Mouse (Mus musculus): ENCODE data around the gene Aldh1a1. TPM values are rescaled to one million over a fixed set of nuclear protein-coding genes. Genes with fewer than 3 reads are reported as not detected.
A peak's percentile ranks its signal among the peaks of the same experiment; 100 is the strongest.

Gene Aldh1a1
- polyA plus RNA-seq, 1 experiment from 2014 or later, result 0.36 TPM

DNA sequence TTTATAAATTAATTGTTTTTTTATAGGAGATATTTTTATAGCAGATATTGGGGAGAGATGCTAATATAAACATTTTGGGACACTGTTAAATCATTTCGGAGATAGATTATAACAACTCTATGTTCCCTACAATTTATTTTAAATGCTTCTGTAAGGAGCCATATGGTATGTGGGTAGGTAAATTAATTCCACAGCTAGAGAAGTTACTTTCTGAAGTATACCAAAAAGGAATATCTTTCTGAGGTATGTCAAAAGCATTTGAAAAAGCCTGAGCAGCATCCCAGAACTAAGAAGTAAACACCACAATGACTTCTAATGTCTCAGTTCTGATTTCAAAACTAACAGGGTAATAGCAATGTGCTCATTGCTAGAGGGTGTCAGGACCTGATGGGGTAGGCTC lies 49.4 kb downstream of the Aldh1a1 start:
- WGBS, result 98% methylated on average over 1 of the region's 1 CpGs
- Histone ChIP-seq H3K27ac (ENCODE audit: low read depth, low read length) (no peak overlapping the region), H3K4me1 (ENCODE audit: control insufficient read depth, insufficient read depth, low read length) (no peaks in the 10 kb centered on the region), H3K27me3 (replicated peaks; ENCODE audit: control insufficient read depth, insufficient read depth, low read length) (no peaks in the 10 kb centered on the region), H3K9ac (ENCODE audit: low read length) (no peak overlapping the region), H3K4me3 (ENCODE audit: low read depth, low read length) (no peak overlapping the region), H3K9me3 (replicated peaks; ENCODE audit: control insufficient read depth, low read length) (no peaks in the 10 kb centered on the region), H3K4me2 (ENCODE audit: low read length) (no peak overlapping the region), H3K36me3 (ENCODE audit: control insufficient read depth, insufficient read depth, low read length) (no peaks in the 10 kb centered on the region)
- ATAC-seq (no peak), DNase-seq (ENCODE audit: low spot score) (no peak)

DNA sequence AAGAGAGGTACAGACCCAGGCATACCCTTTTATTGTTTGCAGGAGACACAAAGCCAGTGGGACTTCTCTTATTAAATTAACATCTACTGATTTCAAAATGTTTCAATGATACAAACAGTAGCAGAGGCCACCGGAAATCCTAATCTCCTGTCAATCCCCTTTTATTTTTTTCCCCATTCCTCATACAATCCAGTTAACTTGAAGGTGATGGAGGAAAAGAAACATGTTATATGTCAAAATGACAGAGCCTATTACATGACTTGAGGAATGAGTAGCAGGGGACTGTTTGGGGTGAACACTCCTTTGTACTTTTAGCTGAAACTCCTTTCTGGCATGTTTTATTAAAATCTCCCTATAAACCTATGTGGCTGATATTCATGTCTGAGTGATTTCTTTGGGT lies 51.3 kb downstream of the Aldh1a1 start:
- H3K27ac ChIP-seq (ENCODE audit: low read depth, low read length), result no peak overlapping the region
- no peak for ATAC-seq
- no peaks in the 10 kb centered on the region for H3K36me3 ChIP-seq (ENCODE audit: control insufficient read depth, insufficient read depth, low read length)
- H3K4me2 ChIP-seq (ENCODE audit: low read length), result no peak overlapping the region
- no peak for DNase-seq (ENCODE audit: low spot score)
- H3K27me3 ChIP-seq (replicated peaks; ENCODE audit: control insufficient read depth, insufficient read depth, low read length), result no peaks in the 10 kb centered on the region
- 14% methylated on average over 1 of the region's 1 CpGs for WGBS
- H3K4me1 ChIP-seq (ENCODE audit: control insufficient read depth, insufficient read depth, low read length), result no peaks in the 10 kb centered on the region
- H3K9ac ChIP-seq (ENCODE audit: low read length), result no peak overlapping the region
- H3K4me3 ChIP-seq (ENCODE audit: low read depth, low read length), result no peak overlapping the region
- H3K9me3 ChIP-seq (replicated peaks; ENCODE audit: control insufficient read depth, low read length), result no peaks in the 10 kb centered on the region

DNA sequence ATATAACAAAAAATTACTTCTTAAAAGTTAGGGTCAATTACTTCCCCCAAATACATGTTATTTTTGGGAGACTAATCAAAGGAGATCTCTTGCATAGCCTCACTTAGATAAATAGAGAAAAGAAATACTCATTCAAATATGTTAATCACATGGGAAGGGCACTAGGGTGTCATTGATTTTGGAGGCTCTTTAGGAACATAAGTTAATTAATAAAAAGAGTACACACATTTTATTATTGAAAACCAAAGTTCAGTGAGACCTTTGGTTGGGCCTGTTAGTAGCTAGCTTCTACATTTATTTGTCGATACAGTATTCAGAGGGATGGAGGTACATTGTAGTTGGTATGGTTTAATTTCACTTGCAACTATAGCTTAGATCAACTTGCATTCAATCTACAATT lies 52.4 kb downstream of the Aldh1a1 start:
- Histone ChIP-seq H3K36me3 (ENCODE audit: control insufficient read depth, insufficient read depth, low read length) (no peaks in the 10 kb centered on the region), H3K9ac (ENCODE audit: low read length) (no peak overlapping the region), H3K4me1 (ENCODE audit: control insufficient read depth, insufficient read depth, low read length) (no peaks in the 10 kb centered on the region), H3K9me3 (replicated peaks; ENCODE audit: control insufficient read depth, low read length) (no peaks in the 10 kb centered on the region), H3K27ac (ENCODE audit: low read depth, low read length) (no peak overlapping the region), H3K4me2 (ENCODE audit: low read length) (no peak overlapping the region), H3K27me3 (replicated peaks; ENCODE audit: control insufficient read depth, insufficient read depth, low read length) (no peaks in the 10 kb centered on the region), H3K4me3 (ENCODE audit: low read depth, low read length) (no peak overlapping the region)
- no peak for ATAC-seq
- no peak for DNase-seq (ENCODE audit: low spot score)
- WGBS, result 89% methylated on average over 1 of the region's 1 CpGs

DNA sequence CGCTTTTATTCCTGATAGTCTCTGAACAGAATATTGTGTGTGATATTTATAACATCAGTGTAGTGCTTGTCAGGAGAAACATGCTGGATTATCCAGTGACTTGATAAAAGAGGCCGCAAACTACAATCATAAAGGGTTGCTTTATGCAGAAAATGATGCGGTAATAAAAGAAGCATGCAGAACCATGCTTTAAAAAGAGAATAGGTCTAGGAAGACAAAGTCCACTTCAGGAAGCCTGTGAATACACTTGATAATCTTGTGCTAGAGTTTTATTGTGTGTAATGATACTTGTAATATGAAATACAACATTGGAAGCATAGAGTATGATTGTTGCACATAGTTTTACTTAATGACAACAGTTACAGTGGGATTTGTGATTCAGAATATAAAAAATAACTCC lies 54.5 kb downstream of the Aldh1a1 start:
- 84% methylated on average over 3 of the region's 3 CpGs for WGBS
- Histone ChIP-seq H3K27me3 (replicated peaks; ENCODE audit: control insufficient read depth, insufficient read depth, low read length) (no peaks in the 10 kb centered on the region), H3K36me3 (ENCODE audit: control insufficient read depth, insufficient read depth, low read length) (no peaks in the 10 kb centered on the region), H3K27ac (ENCODE audit: low read depth, low read length) (no peak overlapping the region), H3K4me1 (ENCODE audit: control insufficient read depth, insufficient read depth, low read length) (no peaks in the 10 kb centered on the region), H3K4me3 (ENCODE audit: low read depth, low read length) (no peak overlapping the region), H3K9me3 (replicated peaks; ENCODE audit: control insufficient read depth, low read length) (no peaks in the 10 kb centered on the region), H3K9ac (ENCODE audit: low read length) (no peak overlapping the region), H3K4me2 (ENCODE audit: low read length) (no peak overlapping the region)
- DNase-seq (ENCODE audit: low spot score) (no peak), ATAC-seq (no peak)

DNA sequence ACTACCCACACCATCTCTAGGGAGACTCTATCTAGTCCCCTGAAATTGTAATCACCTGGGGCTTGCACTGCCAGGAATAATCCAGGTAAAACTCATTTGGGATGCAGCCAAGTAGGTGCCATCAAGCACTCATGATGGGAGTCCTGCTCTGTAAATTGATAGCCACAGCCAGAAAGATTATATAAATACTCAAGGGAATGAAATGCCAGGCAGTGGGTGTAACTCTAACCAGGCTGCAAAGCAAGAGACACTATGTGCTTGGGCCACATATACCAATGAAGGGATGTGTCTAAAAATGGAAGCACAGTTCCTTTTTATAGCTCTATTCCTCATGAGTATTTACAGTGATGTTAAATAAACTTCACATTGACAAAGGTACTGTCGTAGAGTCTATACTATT lies 56.9 kb downstream of the Aldh1a1 start:
- H3K4me2 ChIP-seq (ENCODE audit: low read length), result no peak overlapping the region
- ATAC-seq (no peak), DNase-seq (ENCODE audit: low spot score) (no peak)
- H3K27ac ChIP-seq (ENCODE audit: low read depth, low read length), result no peak overlapping the region
- 97% methylated on average over 1 of the region's 1 CpGs for WGBS
- no peaks in the 10 kb centered on the region for H3K27me3 ChIP-seq (replicated peaks; ENCODE audit: control insufficient read depth, insufficient read depth, low read length)
- H3K9me3 ChIP-seq (replicated peaks; ENCODE audit: control insufficient read depth, low read length), result no peaks in the 10 kb centered on the region
- H3K4me3 ChIP-seq (ENCODE audit: low read depth, low read length), result no peak overlapping the region
- H3K9ac ChIP-seq (ENCODE audit: low read length), result no peak overlapping the region
- no peaks in the 10 kb centered on the region for H3K4me1 ChIP-seq (ENCODE audit: control insufficient read depth, insufficient read depth, low read length)
- H3K36me3 ChIP-seq (ENCODE audit: control insufficient read depth, insufficient read depth, low read length), result no peaks in the 10 kb centered on the region

DNA sequence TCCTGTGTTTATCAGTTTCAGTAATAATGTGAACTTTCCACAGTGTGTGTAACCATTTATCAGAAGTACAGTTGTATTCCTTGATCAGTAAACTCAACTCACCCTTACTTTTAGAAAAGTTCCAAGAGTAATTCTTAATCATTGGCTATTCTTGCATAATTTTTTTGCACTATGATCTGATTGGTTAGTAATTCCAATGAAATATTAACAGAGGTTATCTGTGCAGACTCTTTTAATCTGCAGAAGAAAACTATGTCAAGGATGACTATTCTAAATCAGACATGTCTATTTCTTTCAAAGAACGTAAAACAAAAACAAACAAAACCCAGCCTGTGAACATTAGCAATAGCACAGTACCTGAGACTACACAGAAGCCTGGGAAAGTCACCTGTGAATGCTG lies 62.9 kb downstream of the Aldh1a1 start:
- H3K4me3 ChIP-seq (ENCODE audit: low read depth, low read length), result no peak overlapping the region
- no peak overlapping the region for H3K27ac ChIP-seq (ENCODE audit: low read depth, low read length)
- H3K9ac ChIP-seq (ENCODE audit: low read length), result no peak overlapping the region
- no peaks in the 10 kb centered on the region for H3K36me3 ChIP-seq (ENCODE audit: control insufficient read depth, insufficient read depth, low read length)
- ATAC-seq (no peak), DNase-seq (ENCODE audit: low spot score) (no peak)
- H3K9me3 ChIP-seq (replicated peaks; ENCODE audit: control insufficient read depth, low read length), result no peaks in the 10 kb centered on the region
- no peaks in the 10 kb centered on the region for H3K4me1 ChIP-seq (ENCODE audit: control insufficient read depth, insufficient read depth, low read length)
- no peaks in the 10 kb centered on the region for H3K27me3 ChIP-seq (replicated peaks; ENCODE audit: control insufficient read depth, insufficient read depth, low read length)
- H3K4me2 ChIP-seq (ENCODE audit: low read length), result no peak overlapping the region
- 93% methylated on average over 1 of the region's 1 CpGs for WGBS

DNA sequence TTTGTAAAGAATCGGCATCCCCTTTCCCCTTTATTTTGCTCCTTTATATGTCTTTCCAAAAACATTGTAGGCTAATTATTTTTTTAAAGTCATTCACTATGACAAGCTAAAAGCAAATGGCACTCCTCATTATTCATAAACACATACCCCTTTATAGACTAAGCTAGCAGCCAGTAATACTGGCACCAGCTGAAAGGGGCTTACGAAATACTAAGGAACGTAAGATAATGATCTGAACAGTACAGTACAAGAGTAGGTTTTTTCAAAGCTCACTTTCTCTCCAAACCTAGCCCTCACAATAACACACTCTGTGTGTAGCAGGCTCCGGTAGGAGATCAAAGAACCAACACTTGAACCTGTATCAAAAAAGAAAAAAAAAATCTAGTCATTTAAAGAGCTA lies 64.7 kb downstream of the Aldh1a1 start:
- H3K36me3 ChIP-seq (ENCODE audit: control insufficient read depth, insufficient read depth, low read length), result no peaks in the 10 kb centered on the region
- peak; percentile 82; the same call in 1 of the 2 replicates for ATAC-seq
- 29% methylated on average over 4 of the region's 4 CpGs for WGBS

DNA sequence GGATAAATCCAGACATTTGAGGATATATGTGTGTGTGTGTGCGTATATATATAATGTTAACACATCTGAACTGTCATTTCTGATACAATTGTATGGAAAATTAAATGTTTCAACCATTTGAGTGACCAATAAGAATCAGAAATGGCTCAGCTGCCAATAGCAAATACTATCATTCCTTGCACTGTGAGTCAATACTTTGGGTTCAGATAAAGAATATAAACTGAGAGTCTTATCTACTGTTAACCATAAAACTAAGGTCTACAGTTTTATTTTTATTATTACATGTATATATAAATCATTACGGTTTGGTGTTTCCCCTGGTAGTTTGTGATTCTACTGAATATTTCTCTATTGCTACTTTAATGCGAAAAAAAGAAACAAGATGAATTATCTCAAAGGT lies 65.6 kb downstream of the Aldh1a1 start:
- 87% methylated on average over 3 of the region's 3 CpGs for whole genome bisulfite sequencing
- Histone ChIP-seq H3K4me3 (ENCODE audit: low read depth, low read length) (no peak overlapping the region), H3K27ac (ENCODE audit: low read depth, low read length) (no peak overlapping the region), H3K4me2 (ENCODE audit: low read length) (no peak overlapping the region), H3K9ac (ENCODE audit: low read length) (no peak overlapping the region), H3K36me3 (ENCODE audit: control insufficient read depth, insufficient read depth, low read length) (no peaks in the 10 kb centered on the region), H3K27me3 (replicated peaks; ENCODE audit: control insufficient read depth, insufficient read depth, low read length) (no peaks in the 10 kb centered on the region), H3K9me3 (replicated peaks; ENCODE audit: control insufficient read depth, low read length) (no peaks in the 10 kb centered on the region), H3K4me1 (ENCODE audit: control insufficient read depth, insufficient read depth, low read length) (no peaks in the 10 kb centered on the region)
- no peak for DNase-seq (ENCODE audit: low spot score)
- no peak for ATAC-seq

More for the DNA sequence above, 64.7 kb downstream of the Aldh1a1 start:
- H3K27me3 ChIP-seq (replicated peaks; ENCODE audit: control insufficient read depth, insufficient read depth, low read length), result no peaks in the 10 kb centered on the region
- H3K4me3 ChIP-seq (ENCODE audit: low read depth, low read length), result no peak overlapping the region
- H3K9ac ChIP-seq (ENCODE audit: low read length), result no peak overlapping the region
- H3K4me1 ChIP-seq (ENCODE audit: control insufficient read depth, insufficient read depth, low read length), result no peaks in the 10 kb centered on the region
- H3K27ac ChIP-seq (ENCODE audit: low read depth, low read length), result no peak overlapping the region
- no peak overlapping the region for H3K4me2 ChIP-seq (ENCODE audit: low read length)
- no peaks in the 10 kb centered on the region for H3K9me3 ChIP-seq (replicated peaks; ENCODE audit: control insufficient read depth, low read length)
- peak; percentile 48 for DNase-seq (ENCODE audit: low spot score)

DNA sequence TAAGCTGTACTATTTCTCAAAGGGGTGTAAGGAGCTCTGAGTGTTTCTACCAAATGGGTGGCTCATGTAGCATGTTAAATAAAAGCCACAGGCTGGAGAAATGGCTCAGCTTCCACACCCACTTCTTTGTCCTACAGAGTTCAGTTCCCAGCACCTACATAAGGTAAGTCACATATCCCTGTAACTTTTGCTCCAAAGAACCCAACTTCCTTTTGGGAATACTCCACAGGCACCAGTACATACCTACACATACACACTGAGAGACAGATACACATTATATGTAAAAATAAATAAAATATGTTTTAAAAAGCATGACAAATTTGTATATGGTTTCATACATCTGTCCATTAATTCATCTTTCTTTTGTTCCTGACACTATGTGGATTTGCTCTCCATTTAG lies 66.0 kb downstream of the Aldh1a1 start:
- Histone ChIP-seq H3K27me3 (replicated peaks; ENCODE audit: control insufficient read depth, insufficient read depth, low read length) (no peaks in the 10 kb centered on the region), H3K9me3 (replicated peaks; ENCODE audit: control insufficient read depth, low read length) (no peaks in the 10 kb centered on the region), H3K36me3 (ENCODE audit: control insufficient read depth, insufficient read depth, low read length) (no peaks in the 10 kb centered on the region), H3K9ac (ENCODE audit: low read length) (no peak overlapping the region), H3K4me1 (ENCODE audit: control insufficient read depth, insufficient read depth, low read length) (no peaks in the 10 kb centered on the region), H3K4me2 (ENCODE audit: low read length) (no peak overlapping the region), H3K4me3 (ENCODE audit: low read depth, low read length) (no peak overlapping the region), H3K27ac (ENCODE audit: low read depth, low read length) (no peak overlapping the region)
- DNase-seq (ENCODE audit: low spot score), result no peak
- ATAC-seq, result no peak

DNA sequence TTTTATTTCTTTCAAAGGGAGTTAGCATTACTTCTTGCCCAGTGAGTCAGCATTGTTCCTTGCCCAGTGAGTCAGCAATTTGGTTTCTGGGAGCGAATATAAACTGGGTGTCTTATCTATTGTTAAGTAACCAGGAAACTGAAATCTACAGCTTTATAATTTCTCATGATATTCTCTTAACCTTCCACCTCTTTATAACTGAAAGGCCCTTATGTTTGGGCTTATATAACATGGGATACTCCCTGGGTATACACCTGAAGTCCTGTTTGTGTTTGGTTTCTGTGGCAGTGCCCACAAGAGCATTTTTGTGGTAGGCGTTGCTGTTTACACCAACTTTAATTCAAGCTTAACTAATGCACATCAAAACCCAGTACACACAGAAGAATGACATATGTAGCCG lies 66.4 kb downstream of the Aldh1a1 start:
- no peak overlapping the region for H3K27ac ChIP-seq (ENCODE audit: low read depth, low read length)
- H3K36me3 ChIP-seq (ENCODE audit: control insufficient read depth, insufficient read depth, low read length), result no peaks in the 10 kb centered on the region

More for the DNA sequence above, 66.4 kb downstream of the Aldh1a1 start:
- no peak for ATAC-seq
- no peaks in the 10 kb centered on the region for H3K9me3 ChIP-seq (replicated peaks; ENCODE audit: control insufficient read depth, low read length)
- H3K4me3 ChIP-seq (ENCODE audit: low read depth, low read length), result no peak overlapping the region
- no peaks in the 10 kb centered on the region for H3K27me3 ChIP-seq (replicated peaks; ENCODE audit: control insufficient read depth, insufficient read depth, low read length)
- no peaks in the 10 kb centered on the region for H3K4me1 ChIP-seq (ENCODE audit: control insufficient read depth, insufficient read depth, low read length)
- WGBS, result 80% methylated on average over 3 of the region's 3 CpGs
- no peak overlapping the region for H3K9ac ChIP-seq (ENCODE audit: low read length)
- no peak overlapping the region for H3K4me2 ChIP-seq (ENCODE audit: low read length)
- DNase-seq (ENCODE audit: low spot score), result no peak
